Mouse (Mus musculus): ENCODE data around the gene Tyms.
"Not testable (repeated sequence)": the region's sequence is repeated elsewhere in the genome, so short reads cannot be mapped to it uniquely, and the experiment has no call there.

- TF ChIP-seq CTCF, EP300 (IDR thresholded peaks at IDR 0.05; ENCODE audit: low read depth): not testable (repeated sequence)
These were observed 36.3 kb downstream of the Tyms start for GRCm38 (mm10) chr5:30037111-30037510.

Measured in liver, postnatal 0 days (tissue).